Mouse (Mus musculus): ENCODE results near the gene Acot12.

GRCm38 (mm10) chr13:91695406-91695805, 45.9 kb upstream of the Acot12 start:
- no peak for TF ChIP-seq CTCF (IDR thresholded peaks at IDR 0.05; ENCODE audit: borderline replicate concordance, control insufficient read depth, extremely low read depth, insufficient read depth, low read length, poor library complexity)
- TF ChIP-seq POLR2A (IDR thresholded peaks at IDR 0.05; ENCODE audit: control insufficient read depth, extremely low read depth, insufficient read depth, low read length, poor library complexity), result no peak
